Mouse (Mus musculus) CH12.LX (cell line): ENCODE data around the gene Tnfsf18. TPM values are rescaled to one million over a fixed set of nuclear protein-coding genes. Genes with fewer than 3 reads are reported as not detected.

Experiments used
- DNase-seq: peaks from one replicate; pipeline ENCODE4 v3.0.0-alpha.2; 2013; ENCODE audit errors: extremely low read depth
- H3K27ac ChIP-seq: 2 replicates; pipeline ENCODE4 v1.5.1; 2012; ENCODE audit warnings: low read depth, mild to moderate bottlenecking, control low read depth, moderate library complexity; ENCODE audit not compliant: insufficient read depth
- H3K27me3 ChIP-seq: replicated peaks from 2 replicates; pipeline ENCODE3; 2012; ENCODE audit warnings: inconsistent platforms
- H3K36me3 ChIP-seq, 2 experiments: replicated peaks in 1 of 2; 2 replicates each; pipeline versions ENCODE3 to v1.6.1; 2012; ENCODE audit warnings: inconsistent platforms in 1 of 2, low read length in 1 of 2, mild to moderate bottlenecking in 1 of 2, mixed read lengths in 1 of 2, moderate library complexity in 1 of 2; ENCODE audit not compliant: control insufficient read depth in 1 of 2, insufficient read depth in 1 of 2
- H3K4me1 ChIP-seq, 2 experiments: 2 replicates each; pipeline ENCODE4 v1.6.1; 2012; ENCODE audit warnings: inconsistent platforms in 1 of 2, moderate library complexity in 1 of 2; ENCODE audit not compliant: insufficient read depth in 2 of 2, control insufficient read depth in 1 of 2
- H3K4me2 ChIP-seq: 2 replicates; pipeline ENCODE4 v1.6.1; 2012; ENCODE audit warnings: low read depth, mild to moderate bottlenecking, control low read depth; ENCODE audit not compliant: poor library complexity, insufficient read depth, severe bottlenecking
- H3K4me3 ChIP-seq, 3 experiments: fragments of 150-350 bp in 1 of 3; sonication (generic) in 1 of 3; replicated peaks in 1 of 3; 2 replicates each; pipeline versions ENCODE3 to v1.5.1; 2011 to 2012; ENCODE audit warnings: low read depth in 2 of 3, low read length in 2 of 3, mild to moderate bottlenecking in 2 of 3, moderate library complexity in 2 of 3, control low read depth in 1 of 3, improper control_type of control experiment in 1 of 3, inconsistent platforms in 1 of 3, mixed read lengths in 1 of 3; ENCODE audit not compliant: poor library complexity in 1 of 3
- H3K79me2 ChIP-seq: replicated peaks from 2 replicates; pipeline ENCODE4 v1.6.1; 2012; ENCODE audit warnings: mild to moderate bottlenecking, moderate library complexity; ENCODE audit not compliant: control insufficient read depth, poor library complexity, insufficient read depth, severe bottlenecking; ENCODE audit errors: extremely low read depth
- H3K9ac ChIP-seq: 2 replicates; pipeline ENCODE4 v1.6.1; 2012; ENCODE audit warnings: low read depth, mild to moderate bottlenecking, control low read depth, moderate library complexity; ENCODE audit not compliant: insufficient read depth
- H3K9me3 ChIP-seq: replicated peaks from 2 replicates; pipeline ENCODE3; 2012; ENCODE audit warnings: low read length, inconsistent platforms, mixed read lengths
- BHLHE40 ChIP-seq: IDR thresholded peaks from 2 replicates; pipeline ENCODE4 v1.6.1; 2011; ENCODE audit warnings: mild to moderate bottlenecking, low read depth, low read length, improper control_type of control experiment
- HCFC1 ChIP-seq: IDR thresholded peaks from 2 replicates; pipeline ENCODE4 v1.6.1; 2012; ENCODE audit warnings: low read depth, mild to moderate bottlenecking, inconsistent platforms, low read length, improper control_type of control experiment
- JUN ChIP-seq: IDR thresholded peaks from 2 replicates; pipeline ENCODE4 v1.6.1; 2011; ENCODE audit warnings: low read depth, mild to moderate bottlenecking, low read length, improper control_type of control experiment, moderate library complexity; ENCODE audit not compliant: insufficient read depth
- KAT2A ChIP-seq: IDR thresholded peaks from 2 replicates; pipeline ENCODE4 v1.6.1; 2012; ENCODE audit warnings: low read length, improper control_type of control experiment, inconsistent platforms; ENCODE audit not compliant: insufficient replicate concordance
- MAX ChIP-seq: IDR thresholded peaks from 2 replicates; pipeline ENCODE4 v1.6.1; 2011; ENCODE audit warnings: low read length, improper control_type of control experiment
- MAZ ChIP-seq: IDR thresholded peaks from 2 replicates; pipeline ENCODE4 v1.6.1; 2012; ENCODE audit warnings: low read depth, mild to moderate bottlenecking, inconsistent platforms, low read length, improper control_type of control experiment, moderate library complexity
- POLR2A ChIP-seq: IDR thresholded peaks from 2 replicates; pipeline ENCODE4 v1.6.1; 2011; ENCODE audit warnings: low read depth, mild to moderate bottlenecking, improper control_type of control experiment, low read length
- RCOR1 ChIP-seq: conservative IDR thresholded peaks from 2 replicates; pipeline ENCODE4 v1.6.1; 2012; ENCODE audit warnings: low read depth, mild to moderate bottlenecking, inconsistent platforms, low read length, improper control_type of control experiment
- USF1 ChIP-seq: IDR thresholded peaks from 2 replicates; pipeline ENCODE4 v1.6.1; 2014; ENCODE audit warnings: low read depth, mild to moderate bottlenecking, inconsistent platforms, low read length, improper control_type of control experiment
- USF2 ChIP-seq: conservative IDR thresholded peaks from 2 replicates; pipeline ENCODE4 v1.6.1; 2011; ENCODE audit warnings: low read depth, low read length, improper control_type of control experiment
- dilution Hi-C: fragments of 300-500 bp; cut with MboI; formaldehyde crosslinking; loops from 2 replicates; pipeline ENCODE4 v1.14.3; 2020; ENCODE audit warnings: low sequenced_read_pairs; ENCODE audit not compliant: extremely low pct_unique_long_range_greater_than_20kb, extremely low pct_ligation_motif_present
- in situ Hi-C: fragments of 300-500 bp; cut with MboI; formaldehyde crosslinking; loops from 3 replicates; pipeline ENCODE4 v1.14.3; 2019; ENCODE audit warnings: low sequenced_read_pairs, low pct_ligation_motif_present, low pct_unique_long_range_greater_than_20kb, mixed read lengths
- polyA plus RNA-seq: library from polyadenylated mRNA; unstranded; fragments of >175 nt; gene quantifications from 2 replicates; pipeline ENCODE4 v1.2.1, GENCODE M21; 2012; ENCODE audit warnings: low read depth; ENCODE audit not compliant: insufficient read length
- total RNA-seq, 2 experiments: library from RNA; depleted of rRNA; stranded (reverse); fragments of 300-350 nt in 1 of 2; fragments of >200 nt in 1 of 2; gene quantifications; 2 replicates each; pipeline ENCODE4 v1.2.3; 2012 to 2014

The Tnfsf18 gene
- total and polyA plus RNA-seq, 3 experiments: 0.42 to 0.89 (median 0.78) TPM

DNA sequence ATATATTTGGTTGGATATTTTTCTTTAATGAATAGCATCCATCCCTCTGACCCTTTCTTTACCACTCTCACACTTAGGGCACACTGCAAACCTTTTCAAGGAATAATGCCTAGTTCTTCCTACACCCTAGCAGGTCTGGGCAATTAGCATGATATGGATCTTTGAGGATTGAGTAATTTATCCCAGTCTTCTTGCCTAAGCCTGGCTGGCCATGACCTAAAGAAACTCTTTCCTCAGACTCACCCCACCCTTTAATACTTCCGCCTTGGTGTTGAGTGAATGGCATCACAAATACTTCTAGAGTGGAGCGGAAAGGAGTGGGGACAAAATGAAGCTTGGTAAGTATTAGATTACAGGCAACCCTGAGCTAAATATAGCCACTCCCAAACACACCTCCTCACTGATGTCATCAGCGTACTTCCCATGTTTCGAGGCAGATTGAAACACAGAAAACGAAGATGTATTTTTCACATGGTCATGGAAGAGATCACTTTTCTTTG lies 56.2 kb downstream of the Tnfsf18 start (continued):
- no peak for TF ChIP-seq HCFC1

DNA sequence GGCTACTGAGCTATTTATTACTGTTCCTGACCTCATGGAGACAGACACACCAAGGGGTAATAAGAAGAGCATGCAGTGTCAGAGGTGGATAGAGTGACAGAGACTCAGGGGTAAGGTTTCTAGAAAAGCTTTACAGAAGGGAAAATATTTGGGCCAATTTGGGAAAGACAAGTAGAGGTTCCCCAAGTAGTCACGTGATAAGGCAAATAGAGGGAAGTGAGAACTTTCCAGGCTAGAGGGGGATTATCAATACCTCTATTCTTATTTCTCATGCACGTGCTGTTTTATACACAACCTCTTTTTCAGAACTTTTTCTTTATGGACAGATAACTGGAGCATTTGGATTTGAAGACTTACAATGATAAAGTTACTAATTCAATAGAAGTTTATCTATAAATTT lies 57.6 kb downstream of the Tnfsf18 start:
- DNase-seq: peak; percentile 28
- H3K27me3 ChIP-seq: no peaks in the 10 kb centered on the region
- no peak overlapping the region for H3K4me2 ChIP-seq
- H3K4me1 ChIP-seq: peaks cover 0 to 11% of the 10 kb centered on the region in 2 experiments; a peak in 2 of 4 replicates
- no peak overlapping the region for H3K4me3 ChIP-seq
- no peak for TF ChIP-seq RCOR1
- TF ChIP-seq JUN: no peak
- TF ChIP-seq USF2: peak; percentile 68
- TF ChIP-seq POLR2A: no peak
- peak; percentile 32 for TF ChIP-seq USF1
- TF ChIP-seq MAZ: no peak
- peak; percentile 89 for TF ChIP-seq BHLHE40
- TF ChIP-seq MAX: no peak
- TF ChIP-seq KAT2A: no peak
- in situ Hi-C loops (no loop called here), dilution Hi-C loops (no loop called here)
- H3K36me3 ChIP-seq: no peaks in the 10 kb centered on the region
- no peaks in the 10 kb centered on the region for H3K9me3 ChIP-seq
- H3K9ac ChIP-seq: no peak overlapping the region
- H3K79me2 ChIP-seq: no peaks in the 10 kb centered on the region
- H3K27ac ChIP-seq: no peak overlapping the region

Other genes starting within 250 kb of the Tnfsf18 start
- 102 and 132 TPM in 2 replicates for gene Prdx6, start 243.4 kb upstream of the Tnfsf18 start, total RNA-seq (2012; rRNA removed)
- gene Prdx6, start 243.4 kb upstream of the Tnfsf18 start, total RNA-seq (2014; rRNA removed): 232 and 244 TPM in 2 replicates
- gene Prdx6, start 243.4 kb upstream of the Tnfsf18 start, polyA plus RNA-seq: 264 and 277 TPM in 2 replicates
- 0.08 TPM in 1 of 2 replicates, not detected in the other for gene Tnfsf4, start 99.2 kb upstream of the Tnfsf18 start, total RNA-seq (2012; rRNA removed)
- 0.12 and 0.15 TPM in 2 replicates for gene Tnfsf4, start 99.2 kb upstream of the Tnfsf18 start, total RNA-seq (2014; rRNA removed)
- not detected in 2 replicates for gene Tnfsf4, start 99.2 kb upstream of the Tnfsf18 start, polyA plus RNA-seq